Mouse (Mus musculus) cerebellum, adult 9-11 months (tissue): Measurements from ENCODE around the gene Asic1.
"Not testable (repeated sequence)": the region's sequence is repeated elsewhere in the genome, so short reads cannot be mapped to it uniquely, and the experiment has no call there.

Experiments
- DNase-seq: peaks from one replicate; pipeline ENCODE4 v3.0.0; 2022

Asic1 gene

GRCm38 (mm10) chr15:99723120-99723514 lies 52.9 kb downstream of the Asic1 start:
- DNase-seq = peak; percentile 58

GRCm38 (mm10) chr15:99723515-99724291 lies 53.5 kb downstream of the Asic1 start:
- DNase-seq = peak; percentile 82

DNA sequence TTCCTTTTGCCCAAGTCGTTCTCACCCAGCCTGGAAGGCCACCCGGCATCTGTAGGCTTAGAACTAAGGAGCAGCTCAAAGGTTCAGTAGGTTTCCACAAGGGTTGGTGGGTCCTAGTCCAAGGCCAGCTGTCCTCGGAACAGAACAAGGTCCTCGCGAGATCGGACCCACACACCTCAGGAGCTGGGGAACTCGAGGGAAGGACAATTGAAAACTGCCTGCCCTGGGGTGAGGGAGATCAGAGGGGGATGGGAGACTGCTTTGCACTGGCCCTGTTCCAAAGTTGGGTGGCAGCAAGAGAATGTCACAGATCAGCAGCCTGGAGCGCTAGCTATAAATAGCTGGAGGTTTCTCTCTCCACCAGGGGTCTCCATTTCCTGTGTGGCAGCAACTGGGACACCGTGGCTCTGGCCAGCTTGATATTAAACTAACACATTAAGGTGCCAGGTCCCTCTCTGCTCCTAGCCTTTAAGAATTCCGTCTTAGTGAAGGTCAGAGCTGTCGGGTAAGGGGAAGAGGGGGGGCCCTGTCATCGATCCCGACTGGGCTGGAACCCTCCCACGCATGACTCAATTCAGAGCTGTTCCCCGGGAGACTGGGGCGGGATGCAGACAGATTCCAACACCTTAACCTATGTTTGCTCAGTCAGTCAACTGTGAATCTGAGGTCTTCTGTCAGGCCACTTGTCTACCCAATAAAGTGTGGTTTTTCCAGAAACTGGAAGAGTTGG lies 54.3 kb downstream of the Asic1 start:
- peak; percentile 85 for DNase-seq

DNA sequence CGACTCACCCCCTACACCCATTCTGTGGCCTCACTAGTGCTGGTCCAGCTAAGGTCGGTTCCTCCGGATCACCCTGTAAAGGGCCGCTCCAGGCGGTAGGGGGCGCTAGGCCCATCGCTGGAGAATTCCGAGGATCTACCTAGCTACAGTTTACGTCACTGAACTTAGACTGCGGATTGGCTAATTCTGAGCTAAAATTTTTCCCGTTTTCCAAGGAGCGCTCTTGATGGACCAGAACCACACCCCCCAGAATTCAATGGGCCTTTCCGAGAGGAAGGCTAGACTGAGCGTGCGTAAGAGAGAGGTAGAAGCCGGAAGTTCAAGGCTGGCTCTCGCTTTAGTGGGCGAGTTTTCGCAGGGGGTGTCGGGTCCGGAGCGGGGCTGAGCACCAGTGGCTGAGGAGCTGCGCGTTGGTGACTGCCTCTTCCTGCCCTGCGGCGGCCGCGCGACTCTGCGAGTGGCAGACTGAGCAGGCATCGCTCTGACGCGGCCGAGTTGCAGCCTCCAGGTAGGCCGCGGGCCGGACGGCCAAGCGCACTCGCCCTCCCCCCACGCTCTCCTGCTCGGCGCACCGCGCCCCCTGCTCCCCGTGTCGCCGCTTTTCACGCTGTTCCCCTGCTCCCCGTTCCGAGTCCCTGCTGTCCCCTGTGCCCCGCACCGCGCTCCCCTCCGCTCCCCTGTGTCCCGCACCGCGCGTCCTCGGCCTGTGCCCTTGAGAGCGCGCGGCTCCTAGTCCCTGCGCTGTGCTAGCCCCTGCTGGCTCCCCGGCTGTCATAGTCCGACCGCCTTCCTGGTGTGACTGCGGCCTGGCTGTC lies 55.4 kb downstream of the Asic1 start, which contains the start of gene Cox14:
TSS of gene Cox14 (plus strand) at position 278 of the 815 bp plus-strand sequence.
- DNase-seq = peak; percentile 99

DNA sequence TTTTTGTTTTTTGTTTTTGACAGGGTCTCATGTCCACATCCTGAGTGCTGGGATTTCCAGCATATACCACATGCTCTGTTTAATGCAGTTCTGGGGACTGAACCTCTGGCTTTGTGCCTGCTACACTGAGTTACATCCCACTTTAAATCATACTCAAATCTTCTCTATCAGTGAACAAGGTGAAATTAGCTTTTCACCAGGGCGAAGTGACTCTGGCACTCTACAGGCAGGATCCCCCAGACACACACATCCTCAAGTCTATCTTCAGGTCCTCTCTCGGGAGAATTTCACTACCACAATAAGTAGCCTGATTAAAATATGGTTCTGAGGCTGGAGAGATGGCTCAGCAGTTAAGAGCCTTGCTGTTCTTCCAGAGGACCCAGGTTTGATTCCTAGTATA lies 56.4 kb downstream of the Asic1 start:
- no peak for DNase-seq

- DNase-seq = not testable (repeated sequence)
Measured at GRCm38 (mm10) chr15:99727039-99727438, 56.9 kb downstream of the Asic1 start.

DNA sequence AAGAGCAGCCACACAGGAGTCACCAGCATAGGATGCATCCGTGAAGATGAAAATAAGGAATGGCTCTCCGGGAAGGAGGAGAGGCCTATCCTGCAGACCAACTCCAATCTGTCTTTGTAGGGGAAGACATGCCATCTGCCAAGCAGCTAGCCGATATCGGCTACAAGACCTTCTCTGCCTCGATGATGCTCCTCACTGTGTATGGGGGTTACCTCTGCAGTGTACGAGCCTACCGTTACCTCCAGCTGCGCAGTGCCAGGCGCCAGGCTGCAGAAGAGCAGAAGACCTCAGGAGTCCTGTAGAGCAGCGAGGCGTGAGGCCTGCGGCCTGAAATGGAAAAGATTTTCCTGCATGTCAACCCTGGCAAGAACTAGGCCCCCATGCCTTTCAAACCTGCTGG lies 57.4 kb downstream of the Asic1 start:
- no peak for DNase-seq

GRCm38 (mm10) chr15:99728211-99728610 lies 58.0 kb downstream of the Asic1 start:
- DNase-seq = no peak

- no peak for DNase-seq
Measured at GRCm38 (mm10) chr15:99729056-99729783, 59.1 kb downstream of the Asic1 start.

- DNase-seq = no peak
Measured at GRCm38 (mm10) chr15:99731167-99731566, 61.0 kb downstream of the Asic1 start.

GRCm38 (mm10) chr15:99731678-99732077 lies 61.5 kb downstream of the Asic1 start:
- DNase-seq = no peak

- no peak for DNase-seq
Measured at GRCm38 (mm10) chr15:99733186-99733585, 63.0 kb downstream of the Asic1 start.

- DNase-seq = peak; percentile 100
Measured at GRCm38 (mm10) chr15:99735631-99736030, 65.5 kb downstream of the Asic1 start.

DNA sequence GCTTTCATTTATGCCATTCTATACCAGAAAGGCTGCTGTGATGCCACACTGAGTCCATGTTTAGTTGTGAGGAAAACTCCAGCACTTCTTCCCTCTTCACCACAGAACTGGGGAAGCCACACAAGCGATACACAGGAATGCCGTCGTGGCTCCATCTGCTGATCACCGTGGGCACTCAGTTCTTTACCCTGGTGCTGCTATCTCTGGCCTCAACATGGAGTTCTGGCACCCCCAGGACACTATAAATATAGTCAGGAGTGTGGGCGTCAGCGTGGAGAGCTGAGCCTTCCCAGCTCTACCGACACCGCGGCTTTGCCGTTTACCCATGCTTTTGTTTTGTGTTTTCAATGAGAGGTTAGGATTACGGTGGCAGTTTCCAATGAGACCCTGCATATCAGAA lies 66.5 kb downstream of the Asic1 start:
- no peak for DNase-seq

DNA sequence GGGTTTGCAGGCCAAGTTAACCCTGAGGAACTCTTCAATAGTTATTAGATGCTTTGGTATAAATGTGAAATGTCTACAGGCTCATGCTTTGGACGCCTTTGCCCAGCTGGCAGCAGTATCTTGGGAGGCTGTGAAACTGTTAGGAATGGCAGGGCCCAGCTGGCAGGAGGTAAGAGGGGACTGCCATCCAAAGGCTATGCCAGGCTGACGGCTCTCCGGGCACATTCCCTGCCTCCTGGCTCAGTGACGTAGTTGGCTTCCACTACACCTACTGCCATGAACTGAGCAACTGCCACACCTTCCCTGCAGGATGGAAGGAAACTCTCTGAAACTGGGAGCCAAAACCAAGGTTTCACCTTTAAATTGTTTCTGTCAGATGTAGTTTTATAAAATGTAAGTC lies 70.1 kb downstream of the Asic1 start:
- DNase-seq = peak; percentile 42
